Mouse (Mus musculus): ENCODE results near the gene Ntng2.
A peak's percentile ranks its signal among the peaks of the same experiment; 100 is the strongest.

- TF ChIP-seq CTCF (IDR thresholded peaks at IDR 0.05; ENCODE audit: extremely low read depth, insufficient read depth, low read length) (peak; percentile 51), POLR2A (IDR thresholded peaks at IDR 0.05; ENCODE audit: extremely low read depth, insufficient read depth, low read length) (no peak)
Measured at GRCm38 (mm10) chr2:29216286-29217012, 36.4 kb downstream of the Ntng2 start.

Data from cortical plate, adult 2 months (tissue).